Mouse (Mus musculus): ENCODE data around the gene Pgm5. TPM values are rescaled to one million over a fixed set of nuclear protein-coding genes. Genes with fewer than 3 reads are reported as not detected.

The Pgm5 gene
- total RNA-seq, 2 experiments from 2014 or later, result 55.1 to 93.2 TPM

- peak; percentile 73 to 76 for DNase-seq
Observed at GRCm38 (mm10) chr19:24871037-24871635, 9.5 kb upstream of the Pgm5 start.

- DNase-seq, result peak; percentile 61 to 63
Observed at GRCm38 (mm10) chr19:24865436-24865835, 3.8 kb upstream of the Pgm5 start.

GRCm38 (mm10) chr19:24861276-24861611 is 411 bp downstream of the Pgm5 start:
- DNase-seq, result no peak

GRCm38 (mm10) chr19:24851456-24852315 is 10.0 kb downstream of the Pgm5 start:
- peak; percentile 8 to 27 for DNase-seq

GRCm38 (mm10) chr19:24848844-24849243 is 12.8 kb downstream of the Pgm5 start:
- DNase-seq, result no peak

GRCm38 (mm10) chr19:24848345-24848744 is 13.3 kb downstream of the Pgm5 start:
- no peak for DNase-seq

GRCm38 (mm10) chr19:24845007-24845546 is 16.6 kb downstream of the Pgm5 start:
- no peak for DNase-seq

- DNase-seq, result no peak
Observed at GRCm38 (mm10) chr19:24842080-24842479, 19.6 kb downstream of the Pgm5 start.

GRCm38 (mm10) chr19:24824517-24824916 is 37.1 kb downstream of the Pgm5 start:
- no peak for DNase-seq

- DNase-seq, result no peak
Observed at GRCm38 (mm10) chr19:24815661-24816221, 45.9 kb downstream of the Pgm5 start.

GRCm38 (mm10) chr19:24812861-24813293 is 48.8 kb downstream of the Pgm5 start:
- DNase-seq, result no peak

GRCm38 (mm10) chr19:24812106-24812810 is 49.4 kb downstream of the Pgm5 start:
- DNase-seq, result peak; percentile 69 to 75

- DNase-seq, result peak; percentile 7 to 16
Observed at GRCm38 (mm10) chr19:24811451-24811850, 50.2 kb downstream of the Pgm5 start.

- no peak for DNase-seq
Observed at GRCm38 (mm10) chr19:24806013-24806412, 55.6 kb downstream of the Pgm5 start.

GRCm38 (mm10) chr19:24797606-24798005 is 64.0 kb downstream of the Pgm5 start:
- DNase-seq, result no peak

GRCm38 (mm10) chr19:24794350-24794749 is 67.3 kb downstream of the Pgm5 start:
- DNase-seq, result no peak

GRCm38 (mm10) chr19:24793545-24794139 is 68.0 kb downstream of the Pgm5 start:
- DNase-seq, result no peak

GRCm38 (mm10) chr19:24792876-24793275 is 68.8 kb downstream of the Pgm5 start:
- no peak for DNase-seq

- no peak for DNase-seq
Observed at GRCm38 (mm10) chr19:24785898-24786297, 75.8 kb downstream of the Pgm5 start.

GRCm38 (mm10) chr19:24785056-24785675 is 76.5 kb downstream of the Pgm5 start:
- no peak for DNase-seq

- no peak for DNase-seq
Observed at GRCm38 (mm10) chr19:24783736-24784135, 77.9 kb downstream of the Pgm5 start.

Measured in adrenal gland, postnatal 36 days (tissue).